Mouse (Mus musculus): ENCODE results near the gene Klf9.

Klf9 gene

GRCm38 (mm10) chr19:23153606-23154127, 12.6 kb downstream of the Klf9 start:
- in situ Hi-C loops (cut with MboI, MseI), result loop anchor here (10.0 to 25.0 kb wide), 2 partner anchors 239 to 241 kb away; no protein-coding TSS in a partner anchor

GRCm38 (mm10) chr19:23159780-23160395, 18.9 kb downstream of the Klf9 start:
- in situ Hi-C loops (cut with MboI, MseI), result loop anchor here (10.0 to 25.0 kb wide), 2 partner anchors 245 to 248 kb away; no protein-coding TSS in a partner anchor

GRCm38 (mm10) chr19:23162387-23162809, 21.4 kb downstream of the Klf9 start:
- in situ Hi-C loops (cut with MboI, MseI), result loop anchor here in 1 of 2 experiments (25.0 kb wide), 1 partner anchor 250 kb away; no protein-coding TSS in a partner anchor

GRCm38 (mm10) chr19:23162877-23163276, 21.9 kb downstream of the Klf9 start:
- in situ Hi-C loops (cut with MboI, MseI), result loop anchor here in 1 of 2 experiments (25.0 kb wide), 1 partner anchor 251 kb away; no protein-coding TSS in a partner anchor

- in situ Hi-C loops (cut with MboI, MseI), result loop anchor here in 1 of 2 experiments (25.0 kb wide), 1 partner anchor 251 kb away; no protein-coding TSS in a partner anchor
Measured at GRCm38 (mm10) chr19:23163361-23163760, 22.3 kb downstream of the Klf9 start.

- in situ Hi-C loops (cut with MboI, MseI), result loop anchor here (5.0 to 25.0 kb wide), 2 partner anchors 147 to 252 kb away; no protein-coding TSS in a partner anchor
Measured at GRCm38 (mm10) chr19:23164651-23165240, 23.7 kb downstream of the Klf9 start.

- in situ Hi-C loops (cut with MboI, MseI), result loop anchor here (5.0 to 25.0 kb wide), 2 partner anchors 149 to 254 kb away; no protein-coding TSS in a partner anchor
Measured at GRCm38 (mm10) chr19:23166550-23167284, 25.7 kb downstream of the Klf9 start.

GRCm38 (mm10) chr19:23168899-23169658, 28.1 kb downstream of the Klf9 start:
- in situ Hi-C loops (cut with MboI, MseI), result loop anchor here (5.0 to 25.0 kb wide), 2 partner anchors 152 to 257 kb away; no protein-coding TSS in a partner anchor

- in situ Hi-C loops (cut with MboI, MseI), result loop anchor here (5.0 to 25.0 kb wide), 3 partner anchors 152 to 257 kb away; no protein-coding TSS in a partner anchor
Measured at GRCm38 (mm10) chr19:23169659-23170050, 28.6 kb downstream of the Klf9 start.

GRCm38 (mm10) chr19:23170476-23170875, 29.4 kb downstream of the Klf9 start:
- in situ Hi-C loops (cut with MboI, MseI), result loop anchor here (10.0 to 25.0 kb wide), 2 partner anchors 176 to 258 kb away; no protein-coding TSS in a partner anchor

- in situ Hi-C loops (cut with MboI, MseI), result loop anchor here (10.0 to 25.0 kb wide), 2 partner anchors 176 to 259 kb away; no protein-coding TSS in a partner anchor
Measured at GRCm38 (mm10) chr19:23171136-23171535, 30.1 kb downstream of the Klf9 start.

GRCm38 (mm10) chr19:23175090-23175489, 34.1 kb downstream of the Klf9 start:
- in situ Hi-C loops (cut with MboI, MseI), result loop anchor here in 1 of 2 experiments (10.0 kb wide), 1 partner anchor 180 kb away; no protein-coding TSS in a partner anchor

- in situ Hi-C loops (cut with MboI, MseI), result loop anchor here in 1 of 2 experiments (10.0 kb wide), 1 partner anchor 181 kb away; no protein-coding TSS in a partner anchor
Measured at GRCm38 (mm10) chr19:23175511-23175910, 34.5 kb downstream of the Klf9 start.

- in situ Hi-C loops (cut with MboI, MseI), result loop anchor here in 1 of 2 experiments (10.0 kb wide), 1 partner anchor 184 kb away; no protein-coding TSS in a partner anchor
Measured at GRCm38 (mm10) chr19:23178533-23178932, 37.5 kb downstream of the Klf9 start.

GRCm38 (mm10) chr19:23183493-23183892, 42.5 kb downstream of the Klf9 start:
- in situ Hi-C loops (cut with MboI, MseI), result no loop called here

- in situ Hi-C loops (cut with MboI, MseI), result no loop called here
Measured at GRCm38 (mm10) chr19:23184068-23184467, 43.0 kb downstream of the Klf9 start.

GRCm38 (mm10) chr19:23187732-23188131, 46.7 kb downstream of the Klf9 start:
- in situ Hi-C loops (cut with MboI, MseI), result no loop called here

GRCm38 (mm10) chr19:23188986-23189385, 48.0 kb downstream of the Klf9 start:
- in situ Hi-C loops (cut with MboI, MseI), result no loop called here

GRCm38 (mm10) chr19:23189744-23190143, 48.7 kb downstream of the Klf9 start:
- in situ Hi-C loops (cut with MboI, MseI), result no loop called here

GRCm38 (mm10) chr19:23191486-23191885, 50.5 kb downstream of the Klf9 start:
- in situ Hi-C loops (cut with MboI, MseI), result no loop called here

Measured in T-helper 17 cell (primary cell).